Comparison of ENCODE assay signal across 13 mouse cellular contexts in the genomic region with DNA sequence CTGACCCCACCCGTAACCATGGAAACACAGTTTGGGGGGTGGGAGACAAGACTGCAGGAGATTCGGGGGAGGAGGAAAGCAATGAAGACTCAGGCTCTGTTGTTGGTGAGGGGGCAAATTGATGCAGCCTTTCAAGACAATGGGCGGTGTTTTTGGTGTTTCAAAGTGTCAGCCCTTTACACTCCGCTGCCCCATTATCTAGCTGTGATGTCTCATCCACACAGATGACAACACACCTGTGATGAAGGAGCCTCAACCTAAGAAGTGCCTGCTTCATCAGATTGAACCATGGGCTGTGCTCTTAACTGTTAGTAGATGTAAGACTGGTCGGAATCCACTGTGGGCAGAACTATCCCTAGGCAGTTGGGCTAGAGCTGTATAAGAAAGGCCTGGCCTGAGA.
"Had no signal": no experiment of that assay in that cellular context is flagged by ENCODE, and none has a peak within 500 bp of the region (broad histone marks: within the 10 kb centered on the region; RNA-seq: fewer than 3 reads in every experiment).

No protein-coding gene starts in this region.

- H3K36me3 ChIP-seq: midbrain, embryonic 13.5 days; midbrain, embryonic 15.5 days; neural tube, embryonic 12.5 days; stomach, embryonic 15.5 days had no signal

- DNase-seq: lung, adult 18-20 months; lung, embryonic 14.5 days; lung, postnatal 10 days; lung, postnatal 36 days; right cerebral cortex, adult 18-20 months; right cerebral cortex, postnatal 4 days; thymus, adult 2 months; thymus, postnatal 25 days; thymus, postnatal 4 days had no signal

- H3K27me3 ChIP-seq: midbrain, embryonic 13.5 days; midbrain, embryonic 15.5 days; neural tube, embryonic 12.5 days; stomach, embryonic 15.5 days had no signal
